Mouse (Mus musculus): ENCODE measurements around the gene Spata33.

DNA sequence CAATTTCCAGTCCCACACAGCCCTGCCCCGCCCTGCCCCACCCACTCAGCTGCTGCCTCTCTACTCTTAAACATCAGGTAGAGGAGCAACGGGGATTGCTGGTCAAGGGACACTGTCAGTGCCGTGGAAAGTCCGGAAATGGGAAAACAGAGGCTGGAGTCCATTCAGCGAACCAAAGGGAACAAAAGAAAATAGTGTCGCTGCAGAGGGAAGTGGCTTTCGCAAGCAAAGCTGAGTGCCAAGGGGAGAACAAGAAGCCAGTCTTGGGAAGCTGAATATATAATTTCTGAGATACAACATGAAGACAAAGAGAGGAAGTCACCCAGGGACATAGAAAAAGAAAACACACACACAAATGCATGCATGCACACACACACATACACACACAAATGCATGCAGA is 23.8 kb upstream of the Spata33 start:
- no peak for TF ChIP-seq CTCF (IDR thresholded peaks at IDR 0.05; ENCODE audit: low read depth, low read length)
- no peak for TF ChIP-seq POLR2A (IDR thresholded peaks at IDR 0.05; ENCODE audit: insufficient read depth, low read length)

All from ES-Bruce4 (cell line).